Mouse (Mus musculus) spleen, adult 18-20 months (tissue): ENCODE data around the gene Layn.

Source experiments
- DNase-seq, 2 experiments: peaks; one replicate each; pipeline ENCODE4 v3.0.0; 2022; ENCODE audit warnings: mixed read lengths in 2 of 2

The Layn gene

DNA sequence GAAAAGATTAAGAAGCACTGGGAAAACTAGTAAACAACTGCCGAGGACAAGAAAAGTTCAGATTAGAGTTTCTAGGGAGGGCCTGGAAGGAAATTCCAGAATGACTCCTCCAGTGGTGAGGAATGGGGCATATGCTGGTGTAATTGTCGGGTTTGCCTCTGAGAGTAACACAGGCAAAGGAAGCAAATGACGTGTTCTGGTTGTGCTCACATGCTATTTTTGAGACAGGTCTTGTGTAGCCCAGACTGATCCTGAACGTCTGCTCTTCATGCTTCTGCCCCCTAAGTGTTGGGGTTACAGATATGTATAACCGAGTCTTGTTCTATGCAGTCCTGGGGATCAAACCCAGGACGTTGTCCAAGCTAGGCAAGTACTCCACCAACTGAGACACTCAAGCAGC, 45.3 kb downstream of the Layn start:
- DNase-seq, result no peak

DNA sequence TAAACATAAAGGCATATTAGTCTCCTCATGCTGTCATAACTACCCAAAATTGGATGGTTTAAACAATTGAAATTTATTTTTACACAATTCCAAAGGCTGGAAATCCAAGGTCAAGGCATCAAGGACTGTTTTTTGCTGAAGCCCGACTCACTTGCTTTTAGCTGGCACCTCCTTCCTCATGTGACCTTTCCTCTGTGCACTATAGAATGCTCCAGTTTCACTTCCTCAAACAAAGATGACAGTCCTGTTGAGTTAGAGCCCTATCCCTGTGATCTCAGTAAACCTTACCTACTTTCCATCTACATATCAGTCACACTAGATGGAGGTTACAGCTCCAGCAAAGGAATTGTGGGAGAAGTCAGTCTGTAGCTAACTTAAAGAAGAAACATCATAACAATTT, 46.7 kb downstream of the Layn start:
- no peak for DNase-seq

- DNase-seq, result no peak
These were observed 49.9 kb downstream of the Layn start for GRCm38 (mm10) chr9:51026952-51027351.

DNA sequence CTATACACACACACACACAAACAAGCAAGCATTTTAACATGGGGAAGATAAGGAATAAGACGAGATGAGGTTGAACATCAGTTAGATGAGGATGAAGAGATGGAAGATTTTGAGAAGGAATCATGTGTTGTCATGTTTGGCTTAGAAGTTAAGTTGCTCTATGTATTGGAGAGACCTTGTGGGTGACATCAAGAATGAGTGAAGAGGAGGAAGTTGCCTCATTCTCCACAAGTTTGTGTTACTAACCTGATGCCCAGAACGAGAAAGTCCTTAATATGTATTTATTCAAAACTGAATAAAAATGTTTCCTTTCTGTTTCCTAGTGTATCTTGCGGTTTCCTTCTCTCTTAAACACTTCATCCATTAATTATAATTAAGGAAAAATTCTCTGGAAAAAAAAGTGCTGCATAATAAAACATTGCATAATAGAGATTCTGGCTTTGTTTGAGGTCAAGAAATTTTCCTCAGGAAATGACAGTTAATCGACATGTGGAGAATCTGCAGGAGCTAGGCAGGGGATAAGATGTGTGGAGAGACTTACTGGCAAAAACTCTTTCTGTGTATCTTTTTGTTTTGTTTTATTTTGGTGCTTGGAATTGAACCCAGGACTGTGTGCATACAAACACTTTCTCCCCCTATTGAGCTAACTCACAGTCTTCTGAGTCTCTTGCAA, 55.6 kb downstream of the Layn start:
- DNase-seq, result no peak

DNA sequence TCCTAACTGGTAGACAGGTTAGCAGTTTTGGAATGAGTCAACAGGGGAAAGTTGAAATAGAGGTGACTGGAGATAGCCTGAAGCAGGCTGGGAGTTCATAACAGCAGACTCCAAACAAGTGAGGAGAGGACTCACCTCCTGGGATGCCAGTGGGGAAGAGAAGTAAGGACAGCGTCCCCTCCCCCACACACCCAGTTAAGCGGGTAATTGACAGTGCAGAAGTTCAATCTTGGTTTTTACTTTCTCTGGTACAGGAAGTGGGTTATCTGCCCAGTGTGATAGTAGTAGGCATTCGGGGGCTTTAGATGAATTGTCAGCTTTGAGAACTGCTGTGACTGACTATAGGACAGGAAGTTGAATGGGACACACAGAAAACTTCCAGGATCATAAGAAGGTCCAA, 56.5 kb downstream of the Layn start:
- DNase-seq, result no peak

DNA sequence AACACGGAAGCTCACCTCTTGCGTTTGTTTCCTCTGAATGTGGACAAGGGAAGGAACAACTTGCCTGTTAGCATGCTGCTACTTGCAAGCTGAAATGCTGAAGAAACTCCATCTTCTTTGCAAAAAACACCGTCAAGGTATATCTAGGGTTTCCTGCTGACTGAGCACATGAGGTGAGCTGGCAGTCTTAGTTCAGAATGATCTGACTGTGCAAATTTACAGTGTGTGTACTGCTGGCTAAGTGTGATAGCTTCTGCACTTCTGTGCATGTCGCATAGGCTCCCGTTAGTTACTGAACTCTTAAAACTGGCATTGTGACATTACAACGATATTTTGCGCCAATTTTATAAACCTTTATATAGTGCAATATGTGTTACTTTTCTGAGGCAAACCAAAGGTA, 57.2 kb downstream of the Layn start:
- no peak for DNase-seq

DNA sequence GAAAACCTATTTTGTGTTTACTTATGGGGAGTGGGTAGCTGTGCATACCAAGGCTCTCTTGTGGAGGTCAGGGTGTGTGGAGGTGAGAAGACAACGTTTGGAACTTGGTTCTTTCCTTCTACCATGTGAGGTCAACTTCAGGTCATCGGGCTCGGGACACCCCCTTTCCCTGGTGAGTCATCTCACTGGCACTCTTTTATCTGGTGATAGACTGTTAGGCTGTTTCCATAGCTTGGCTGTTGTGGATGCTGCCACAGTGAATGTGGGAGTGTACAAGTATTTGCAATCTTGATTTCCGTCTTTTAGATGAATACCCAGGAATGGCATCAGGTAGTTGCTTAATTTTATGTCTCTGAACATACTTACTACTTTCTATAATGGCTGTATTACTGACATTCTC, 61.2 kb downstream of the Layn start:
- no peak for DNase-seq

DNA sequence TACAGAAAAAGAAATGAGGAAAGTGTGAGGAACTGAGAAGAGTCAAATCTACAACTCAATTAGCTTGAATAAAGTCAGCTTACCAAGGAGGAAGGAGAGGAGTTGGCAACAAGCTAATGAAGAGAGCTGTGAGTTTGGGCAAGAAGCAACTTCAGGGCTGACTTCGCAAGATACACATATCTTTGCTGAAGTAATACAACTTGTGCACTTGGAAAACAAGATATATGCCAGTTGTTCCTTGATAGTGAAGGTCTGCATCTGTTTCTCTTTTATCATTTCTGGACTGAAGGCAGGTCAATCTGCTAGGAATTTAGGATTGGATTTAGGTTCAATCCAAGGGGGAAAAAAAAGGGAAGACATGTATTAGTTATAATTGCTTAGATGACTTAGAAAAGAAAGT, 63.2 kb downstream of the Layn start:
- no peak for DNase-seq

- DNase-seq, result no peak
These were observed 67.3 kb downstream of the Layn start for GRCm38 (mm10) chr9:51009656-51009950.

GRCm38 (mm10) chr9:51008841-51009655, 67.8 kb downstream of the Layn start, which contains the start of gene Sik2:
Gene Sik2, minus strand, starts transcription at chr9:51009073.
- peak; percentile 83 to 89 for DNase-seq

GRCm38 (mm10) chr9:51008068-51008840, 68.6 kb downstream of the Layn start:
- no peak for DNase-seq

- no peak for DNase-seq
These were observed 69.2 kb downstream of the Layn start for GRCm38 (mm10) chr9:51007726-51008067.

GRCm38 (mm10) chr9:51006846-51007245, 70.0 kb downstream of the Layn start:
- peak; percentile 27 to 64 for DNase-seq
